Mouse (Mus musculus) heart, embryonic 13.5 days (tissue): ENCODE results near the gene A1cf. TPM values are rescaled to one million over a fixed set of nuclear protein-coding genes. Genes with fewer than 3 reads are reported as not detected.

ENCODE experiments used
- ATAC-seq: fragments of 200-750 bp; cut with Nextera tagmentation; 2 replicates; pipeline ENCODE4 v1.8.0; 2017; ENCODE audit warnings: moderate TSS enrichment; ENCODE audit not compliant: insufficient number of reproducible peaks, low FRiP score, low TSS enrichment; ENCODE audit errors: extremely low read depth
- H3K27ac ChIP-seq: fragments of 300-500 bp; sonication (generic); replicated peaks from 2 replicates; pipeline ENCODE4 v1.5.1; 2015; ENCODE audit warnings: moderate library complexity, mild to moderate bottlenecking, inconsistent platforms
- H3K27me3 ChIP-seq: fragments of 300-500 bp; sonication (generic); replicated peaks from 2 replicates; pipeline ENCODE4 v1.6.1; 2015; ENCODE audit warnings: mild to moderate bottlenecking, inconsistent platforms
- H3K36me3 ChIP-seq: fragments of 300-500 bp; sonication (generic); 2 replicates; pipeline ENCODE4 v1.6.1; 2015; ENCODE audit warnings: mild to moderate bottlenecking, inconsistent platforms
- H3K4me1 ChIP-seq: fragments of 300-500 bp; sonication (generic); 2 replicates; pipeline ENCODE4 v1.6.1; 2015; ENCODE audit warnings: inconsistent platforms
- H3K4me2 ChIP-seq: fragments of 300-500 bp; sonication (generic); 2 replicates; pipeline ENCODE4 v1.6.1; 2015; ENCODE audit warnings: inconsistent platforms, mild to moderate bottlenecking, moderate library complexity
- H3K4me3 ChIP-seq: fragments of 300-500 bp; sonication (generic); 2 replicates; pipeline ENCODE4 v1.5.1; 2015; ENCODE audit warnings: moderate library complexity, mild to moderate bottlenecking, inconsistent platforms
- H3K9ac ChIP-seq: fragments of 300-500 bp; sonication (generic); 2 replicates; pipeline ENCODE4 v1.6.1; 2015; ENCODE audit warnings: inconsistent platforms, mild to moderate bottlenecking, moderate library complexity
- H3K9me3 ChIP-seq: fragments of 300-500 bp; sonication (generic); 2 replicates; pipeline ENCODE4 v1.6.1; 2016; ENCODE audit warnings: inconsistent platforms
- WGBS: fragments of 180-500 bp; shearing (Covaris S2); methylation state at CpG from one replicate; pipeline ENCODE4 v1.1.7; 2015; ENCODE audit warnings: mixed read lengths; 5-methylcytosine and 5-hydroxymethylcytosine counted together
- polyA plus RNA-seq: library from polyadenylated mRNA; unstranded; fragments of >200 nt; fragmentation: Nextera tagmentation; extraction: Ambion mirVana; gene quantifications from 2 replicates; pipeline ENCODE4 v1.2.1, GENCODE M21; 2015

A1cf gene
- polyA plus RNA-seq, 1 experiment from 2014 or later, result 0.05 TPM

GRCm38 (mm10) chr19:31891001-31891893 lies 22.7 kb downstream of the A1cf start:
- H3K4me3 ChIP-seq, result no peak overlapping the region
- no peaks in the 10 kb centered on the region for H3K9me3 ChIP-seq
- H3K9ac ChIP-seq, result no peak overlapping the region
- no peaks in the 10 kb centered on the region for H3K27me3 ChIP-seq
- 68% methylated on average over 6 of the region's 6 CpGs for WGBS
- 0 out of 2 replicates have a peak, but pooled peaks cover 5% of the 10 kb centered on the region for H3K4me1 ChIP-seq
- H3K27ac ChIP-seq, result no peak overlapping the region
- no peaks in the 10 kb centered on the region for H3K36me3 ChIP-seq
- H3K4me2 ChIP-seq, result no peak overlapping the region
- no peak for ATAC-seq

GRCm38 (mm10) chr19:31895971-31896370 lies 27.4 kb downstream of the A1cf start:
- Histone ChIP-seq H3K9me3 (no peaks in the 10 kb centered on the region), H3K27me3 (no peaks in the 10 kb centered on the region), H3K9ac (no peak overlapping the region), H3K4me2 (no peak overlapping the region), H3K4me1 (no peaks in the 10 kb centered on the region), H3K36me3 (no peaks in the 10 kb centered on the region), H3K4me3 (no peak overlapping the region), H3K27ac (no peak overlapping the region)
- WGBS, result 51% methylated on average over 1 of the region's 1 CpGs
- no peak for ATAC-seq

GRCm38 (mm10) chr19:31896711-31897110 lies 28.1 kb downstream of the A1cf start:
- Histone ChIP-seq H3K27me3 (no peaks in the 10 kb centered on the region), H3K27ac (no peak overlapping the region), H3K9ac (no peak overlapping the region), H3K4me2 (no peak overlapping the region), H3K9me3 (no peaks in the 10 kb centered on the region), H3K4me3 (no peak overlapping the region), H3K36me3 (no peaks in the 10 kb centered on the region), H3K4me1 (no peaks in the 10 kb centered on the region)
- WGBS, result 79% methylated on average over 1 of the region's 1 CpGs
- ATAC-seq, result no peak

DNA sequence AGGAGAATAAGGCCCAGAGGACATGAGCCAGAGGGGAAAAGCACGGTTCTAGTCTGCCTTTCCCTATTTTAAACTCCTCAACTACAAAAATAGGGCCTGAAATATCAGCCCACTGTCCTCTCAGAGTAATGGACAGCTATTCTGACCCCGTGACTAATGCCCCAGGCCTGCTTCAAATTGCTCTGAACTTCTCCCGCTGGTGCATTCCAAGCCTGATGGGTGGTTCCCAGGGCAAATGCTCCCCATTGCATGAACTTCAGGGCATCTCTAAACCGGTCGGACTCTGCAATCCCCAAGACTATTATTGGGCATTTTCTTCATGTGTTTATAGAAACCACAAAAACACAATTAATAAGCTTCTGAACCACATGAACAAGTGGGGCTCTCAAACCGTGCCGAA lies 37.1 kb downstream of the A1cf start:
- Histone ChIP-seq H3K36me3 (no peaks in the 10 kb centered on the region), H3K9ac (no peak overlapping the region), H3K4me3 (no peak overlapping the region), H3K4me2 (no peak overlapping the region), H3K9me3 (no peaks in the 10 kb centered on the region), H3K27me3 (no peaks in the 10 kb centered on the region), H3K27ac (no peak overlapping the region), H3K4me1 (no peaks in the 10 kb centered on the region)
- ATAC-seq, result no peak
- WGBS, result 49% methylated on average over 7 of the region's 7 CpGs

GRCm38 (mm10) chr19:31910423-31910822 lies 41.9 kb downstream of the A1cf start:
- H3K27me3 ChIP-seq, result no peaks in the 10 kb centered on the region
- no peaks in the 10 kb centered on the region for H3K9me3 ChIP-seq
- no peaks in the 10 kb centered on the region for H3K36me3 ChIP-seq
- no peak overlapping the region for H3K27ac ChIP-seq
- no peak overlapping the region for H3K9ac ChIP-seq
- H3K4me2 ChIP-seq, result no peak overlapping the region
- H3K4me1 ChIP-seq, result no peaks in the 10 kb centered on the region
- 52% methylated on average over 6 of the region's 6 CpGs for WGBS
- no peak overlapping the region for H3K4me3 ChIP-seq
- no peak for ATAC-seq

GRCm38 (mm10) chr19:31913946-31914345 lies 45.4 kb downstream of the A1cf start:
- Histone ChIP-seq H3K27me3 (no peaks in the 10 kb centered on the region), H3K4me3 (no peak overlapping the region), H3K36me3 (no peaks in the 10 kb centered on the region), H3K9me3 (no peaks in the 10 kb centered on the region), H3K27ac (no peak overlapping the region), H3K9ac (no peak overlapping the region), H3K4me1 (no peaks in the 10 kb centered on the region), H3K4me2 (no peak overlapping the region)
- WGBS, result 79% methylated on average over 4 of the region's 4 CpGs
- ATAC-seq, result no peak

DNA sequence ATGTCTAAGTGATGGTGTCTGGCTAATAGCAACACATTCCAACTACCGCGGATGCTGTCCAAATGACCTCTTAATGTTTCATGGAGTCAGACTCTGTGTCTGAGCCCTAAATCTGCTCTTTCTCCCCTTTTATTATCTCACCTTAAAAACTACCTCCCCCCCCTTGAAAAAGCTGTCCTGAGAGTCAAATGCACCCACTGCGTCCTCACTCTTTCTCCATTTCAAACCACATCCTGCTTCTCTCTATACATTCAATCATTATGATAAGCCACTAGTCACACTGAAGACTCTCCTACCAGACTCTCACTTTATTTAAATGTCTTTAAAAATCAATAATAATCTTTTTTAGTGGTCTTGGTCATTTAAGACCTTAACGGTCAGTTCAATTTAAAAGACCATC lies 51.8 kb downstream of the A1cf start:
- H3K9ac ChIP-seq, result no peak overlapping the region
- no peaks in the 10 kb centered on the region for H3K4me1 ChIP-seq
- H3K4me3 ChIP-seq, result no peak overlapping the region
- H3K9me3 ChIP-seq, result no peaks in the 10 kb centered on the region
- no peak overlapping the region for H3K27ac ChIP-seq
- no peaks in the 10 kb centered on the region for H3K27me3 ChIP-seq
- no peak overlapping the region for H3K4me2 ChIP-seq
- no peak for ATAC-seq
- no peaks in the 10 kb centered on the region for H3K36me3 ChIP-seq
- 85% methylated on average over 4 of the region's 4 CpGs for WGBS

DNA sequence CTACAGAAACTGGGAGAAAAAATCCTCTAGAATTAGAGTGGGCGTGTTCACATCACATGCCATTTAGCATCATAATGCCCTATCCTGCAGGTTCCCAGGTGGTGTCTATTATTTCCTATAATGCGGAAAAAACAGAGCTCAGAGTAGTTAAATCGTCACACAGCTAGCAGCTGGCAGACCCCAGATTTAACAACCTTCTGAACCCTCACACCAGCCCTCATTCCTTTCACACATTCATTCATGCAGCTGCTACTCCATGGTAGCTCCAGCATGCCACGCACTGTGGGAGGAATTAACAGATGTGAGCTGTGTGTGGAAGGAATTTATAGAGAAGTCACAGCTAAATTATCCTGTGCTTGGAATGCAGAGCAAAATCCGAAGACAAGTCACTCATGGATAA lies 53.3 kb downstream of the A1cf start:
- Histone ChIP-seq H3K9me3 (no peaks in the 10 kb centered on the region), H3K36me3 (no peaks in the 10 kb centered on the region), H3K9ac (no peak overlapping the region), H3K4me3 (no peak overlapping the region), H3K4me2 (no peak overlapping the region), H3K4me1 (no peaks in the 10 kb centered on the region), H3K27me3 (no peaks in the 10 kb centered on the region), H3K27ac (no peak overlapping the region)
- WGBS, result 58% methylated on average over 5 of the region's 5 CpGs
- no peak for ATAC-seq

DNA sequence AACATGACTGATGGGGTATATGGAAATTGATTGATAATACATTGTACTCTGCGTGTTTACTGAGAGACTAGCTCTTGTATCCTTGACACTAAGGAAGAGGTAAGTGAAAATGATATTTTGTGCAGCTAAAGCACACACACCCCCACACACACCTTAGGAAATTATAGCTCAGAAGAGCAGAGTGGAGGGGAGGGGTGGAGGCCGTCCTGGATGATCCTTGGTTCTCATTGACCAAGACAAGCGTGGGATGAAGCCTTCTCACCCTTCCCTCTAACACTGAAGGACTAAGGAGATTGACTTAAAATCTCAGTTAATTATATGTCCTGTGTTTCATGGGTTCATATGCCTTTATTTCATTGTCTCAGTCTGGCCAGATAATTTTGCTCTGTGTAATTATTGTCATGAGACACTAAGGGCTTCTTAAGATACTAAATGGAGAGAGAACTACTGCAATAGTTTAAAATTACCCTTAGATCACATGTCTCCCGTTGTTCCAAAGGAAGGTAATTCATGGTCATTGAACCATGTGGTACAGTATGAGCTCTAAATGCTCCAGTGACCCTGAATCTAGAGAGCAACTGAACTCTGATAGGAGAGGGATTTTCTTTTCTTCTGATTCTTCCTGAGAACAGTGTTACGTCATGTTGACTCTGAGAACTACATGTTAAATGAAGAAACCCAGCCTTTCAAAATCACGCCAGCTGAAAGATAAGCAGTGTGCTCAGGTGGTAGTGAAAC lies 55.2 kb downstream of the A1cf start:
- H3K27ac ChIP-seq, result no peak overlapping the region
- WGBS, result 68% methylated on average over 6 of the region's 6 CpGs
- H3K27me3 ChIP-seq, result no peaks in the 10 kb centered on the region
- H3K4me3 ChIP-seq, result no peak overlapping the region
- no peaks in the 10 kb centered on the region for H3K4me1 ChIP-seq
- no peaks in the 10 kb centered on the region for H3K9me3 ChIP-seq
- no peak for ATAC-seq
- H3K9ac ChIP-seq, result no peak overlapping the region
- H3K4me2 ChIP-seq, result no peak overlapping the region
- no peaks in the 10 kb centered on the region for H3K36me3 ChIP-seq

GRCm38 (mm10) chr19:31950793-31951489 lies 82.4 kb downstream of the A1cf start:
- Histone ChIP-seq H3K4me3 (no peak overlapping the region), H3K36me3 (no peaks in the 10 kb centered on the region), H3K27me3 (no peaks in the 10 kb centered on the region), H3K9ac (no peak overlapping the region), H3K9me3 (no peaks in the 10 kb centered on the region), H3K4me2 (no peak overlapping the region), H3K27ac (no peak overlapping the region), H3K4me1 (no peaks in the 10 kb centered on the region)
- 71% methylated on average over 7 of the region's 7 CpGs for WGBS
- no peak for ATAC-seq

DNA sequence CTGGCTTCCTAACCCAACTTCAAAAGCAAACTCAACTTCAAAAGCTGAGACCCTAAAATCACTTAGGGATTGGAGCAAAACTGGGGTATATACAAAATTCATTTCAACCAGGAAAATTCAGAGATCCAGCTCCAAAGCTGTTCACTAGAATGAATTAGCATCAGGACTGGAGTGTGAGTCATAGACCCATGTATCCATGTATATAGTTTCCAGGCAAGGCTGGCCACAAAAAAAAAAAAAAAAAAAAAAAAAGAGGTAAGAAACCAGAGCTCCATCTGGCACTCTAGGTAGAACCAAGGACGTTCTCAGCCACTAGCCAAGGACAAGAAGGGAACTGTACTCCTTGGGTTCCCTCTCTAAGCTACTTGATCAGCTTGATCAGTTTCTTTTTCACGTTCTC lies 85.2 kb downstream of the A1cf start:
- no peak overlapping the region for H3K27ac ChIP-seq
- H3K9ac ChIP-seq, result no peak overlapping the region
- ATAC-seq, result no peak
- 75% methylated on average over 2 of the region's 2 CpGs for WGBS
- no peak overlapping the region for H3K4me3 ChIP-seq
- no peaks in the 10 kb centered on the region for H3K9me3 ChIP-seq
- no peak overlapping the region for H3K4me2 ChIP-seq
- H3K4me1 ChIP-seq, result no peaks in the 10 kb centered on the region
- no peaks in the 10 kb centered on the region for H3K27me3 ChIP-seq
- H3K36me3 ChIP-seq, result no peaks in the 10 kb centered on the region
